Mouse (Mus musculus) ES-E14 (cell line): ENCODE measurements around the gene Prkch. TPM values are rescaled to one million over a fixed set of nuclear protein-coding genes. Genes with fewer than 3 reads are reported as not detected.

Source experiments
- DNase-seq: peaks from one replicate; pipeline ENCODE4 v3.0.0-alpha.2; 2013; ENCODE audit warnings: low read depth, low spot score
- H3K27ac ChIP-seq: 2 replicates; pipeline ENCODE4 v1.5.1; 2012; ENCODE audit warnings: low read depth, mild to moderate bottlenecking, low read length, moderate library complexity, mixed read lengths; ENCODE audit not compliant: poor library complexity, insufficient read depth, severe bottlenecking
- H3K36me3 ChIP-seq: 2 replicates; pipeline ENCODE4 v1.6.1; 2012; ENCODE audit warnings: mild to moderate bottlenecking, low read length, moderate library complexity, mixed read lengths; ENCODE audit not compliant: control insufficient read depth, poor library complexity, insufficient read depth, severe bottlenecking
- H3K4me1 ChIP-seq, 2 experiments: fragments of 150-350 bp in 1 of 2; sonication (generic) in 1 of 2; 2 replicates each; pipeline ENCODE4 v1.6.1; 2012; ENCODE audit warnings: low read length in 2 of 2, mild to moderate bottlenecking in 1 of 2, mixed read lengths in 1 of 2; ENCODE audit not compliant: control insufficient read depth in 2 of 2, insufficient read depth in 2 of 2, poor library complexity in 1 of 2
- H3K4me3 ChIP-seq, 2 experiments: fragments of 150-350 bp in 1 of 2; sonication (generic) in 1 of 2; 2 replicates each; pipeline ENCODE4 v1.5.1; 2012; ENCODE audit warnings: low read length in 2 of 2, low read depth in 1 of 2, mild to moderate bottlenecking in 1 of 2, mixed read lengths in 1 of 2; ENCODE audit not compliant: insufficient read depth in 1 of 2, poor library complexity in 1 of 2, severe bottlenecking in 1 of 2
- H3K9ac ChIP-seq: 2 replicates; pipeline ENCODE4 v1.6.1; 2012; ENCODE audit warnings: low read depth, mild to moderate bottlenecking, low read length, mixed read lengths; ENCODE audit not compliant: poor library complexity, insufficient read depth, severe bottlenecking
- H3K9me3 ChIP-seq: fragments of 150-350 bp; sonication (generic); 2 replicates; pipeline ENCODE4 v1.6.1; 2012; ENCODE audit warnings: low read depth, mild to moderate bottlenecking, low read length; ENCODE audit not compliant: control insufficient read depth, insufficient read depth
- CHD2 ChIP-seq: IDR thresholded peaks from 2 replicates; pipeline ENCODE4 v1.6.1; 2014; ENCODE audit warnings: mild to moderate bottlenecking, low read depth, low read length, inconsistent platforms
- HCFC1 ChIP-seq: IDR thresholded peaks from 2 replicates; pipeline ENCODE4 v1.6.1; 2012; ENCODE audit warnings: low read length, inconsistent platforms, borderline replicate concordance; ENCODE audit not compliant: insufficient read depth
- MAFK ChIP-seq: IDR thresholded peaks from 2 replicates; pipeline ENCODE4 v1.6.1; 2014; ENCODE audit warnings: mild to moderate bottlenecking, low read depth, low read length, inconsistent platforms; ENCODE audit not compliant: insufficient read depth
- ZC3H11A ChIP-seq: IDR thresholded peaks from 2 replicates; pipeline ENCODE4 v1.6.1; 2012; ENCODE audit warnings: low read depth, mild to moderate bottlenecking, inconsistent platforms, low read length, borderline replicate concordance
- ZNF384 ChIP-seq: IDR thresholded peaks from 2 replicates; pipeline ENCODE4 v1.6.1; 2012; ENCODE audit warnings: low read depth, low read length, inconsistent platforms
- in situ Hi-C, 2 experiments: fragments of 600-800 bp; cut with MboI; formaldehyde crosslinking; loops; one replicate each; pipeline ENCODE4 v1.15.1; 2025; ENCODE audit warnings: low sequenced_read_pairs in 2 of 2, inconsistent platforms in 1 of 2; ENCODE audit not compliant: unreplicated experiment in 2 of 2
- total RNA-seq: library from RNA; depleted of rRNA; stranded (reverse); fragments of 300-350 nt; gene quantifications from 2 replicates; pipeline ENCODE4 v1.2.3, GENCODE M21; 2012; rRNA removed

Gene Prkch
- total RNA-seq, 1 experiment = 2.8 TPM

DNA sequence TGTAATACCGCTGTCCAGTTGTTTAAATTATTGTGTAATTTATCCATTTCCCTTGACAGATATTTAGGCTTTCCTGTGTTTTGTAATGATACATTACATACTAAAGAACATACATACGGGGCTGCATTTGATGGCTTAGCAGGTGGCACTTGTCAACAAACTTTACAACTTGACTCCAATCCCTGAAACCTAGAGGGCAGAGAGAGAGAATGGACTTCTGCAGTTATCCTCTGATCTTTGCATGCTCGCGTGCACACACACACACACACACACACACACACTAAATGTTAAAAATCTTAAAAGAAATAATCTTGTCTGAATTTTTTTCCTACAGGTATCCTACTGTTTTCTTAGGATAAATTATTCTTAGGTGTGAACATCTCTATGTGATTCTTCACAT, 236.6 kb downstream of the Prkch start:
- DNase-seq = no peak
- H3K4me1 ChIP-seq = no peaks in the 10 kb centered on the region
- in situ Hi-C loops = no loop called here
- H3K27ac ChIP-seq = no peak overlapping the region
- no peaks in the 10 kb centered on the region for H3K36me3 ChIP-seq
- no peak overlapping the region for H3K4me3 ChIP-seq
- no peaks in the 10 kb centered on the region for H3K9me3 ChIP-seq
- H3K9ac ChIP-seq = no peak overlapping the region
- no peak for TF ChIP-seq ZNF384
- no peak for TF ChIP-seq ZC3H11A
- no peak for TF ChIP-seq HCFC1
- TF ChIP-seq CHD2 = no peak
- TF ChIP-seq MAFK = no peak

DNA sequence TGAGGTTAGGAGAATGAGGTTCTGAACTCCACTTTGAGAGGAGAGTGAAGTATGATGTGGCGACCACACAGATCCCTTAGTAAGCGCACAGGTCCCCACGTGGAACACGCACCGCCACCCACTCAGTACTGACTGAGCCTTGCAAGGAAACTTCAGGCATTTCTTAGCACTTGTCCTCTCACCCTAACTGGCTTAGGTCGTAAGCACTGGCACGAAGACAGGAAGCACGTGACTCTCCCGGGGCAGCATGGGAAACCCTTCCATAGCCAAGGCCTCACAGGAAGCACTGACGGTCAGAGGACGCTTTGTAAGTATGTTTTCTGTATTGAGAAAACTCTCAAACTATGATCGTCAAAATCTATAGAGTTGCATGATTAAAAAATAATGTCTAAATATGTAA, 237.7 kb downstream of the Prkch start:
- Histone ChIP-seq H3K9ac (no peak overlapping the region), H3K9me3 (no peaks in the 10 kb centered on the region), H3K4me3 (no peak overlapping the region), H3K27ac (no peak overlapping the region), H3K4me1 (no peaks in the 10 kb centered on the region), H3K36me3 (no peaks in the 10 kb centered on the region)
- DNase-seq = no peak
- in situ Hi-C loops = no loop called here
- TF ChIP-seq ZC3H11A (no peak), MAFK (no peak)

DNA sequence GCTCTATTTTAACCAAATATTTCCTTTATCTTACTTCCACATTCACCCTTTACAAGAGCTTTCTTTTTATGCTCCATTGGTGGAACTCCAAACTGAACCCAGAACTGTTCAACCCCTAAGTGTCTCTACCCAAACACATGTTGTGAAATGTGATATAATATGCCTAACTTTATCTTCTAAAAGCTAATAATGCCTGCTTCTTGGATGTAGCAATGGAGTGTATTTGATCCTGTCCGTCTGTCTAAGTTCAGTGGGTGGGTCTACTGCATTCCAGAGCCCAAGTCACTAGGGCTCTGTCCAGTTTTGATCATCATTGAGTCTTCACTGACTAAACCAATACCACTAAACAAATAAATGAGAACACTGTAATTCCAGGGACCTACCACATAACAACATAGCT, 240.2 kb downstream of the Prkch start:
- DNase-seq = no peak
- in situ Hi-C loops = no loop called here

More for the DNA sequence above, 240.2 kb downstream of the Prkch start:
- Histone ChIP-seq H3K36me3 (no peaks in the 10 kb centered on the region), H3K9ac (no peak overlapping the region), H3K27ac (no peak overlapping the region), H3K9me3 (no peaks in the 10 kb centered on the region), H3K4me3 (no peak overlapping the region), H3K4me1 (no peaks in the 10 kb centered on the region)
- TF ChIP-seq HCFC1 (no peak), MAFK (no peak), ZNF384 (no peak), ZC3H11A (no peak), CHD2 (no peak)

Other genes starting within 250 kb of the Prkch start
- 3.4 and 6.3 TPM in 2 replicates for gene Tmem30b, start 38.4 kb upstream of the Prkch start, total RNA-seq